Mouse (Mus musculus) testis, postnatal 10 days (tissue): ENCODE results near the gene Nrg3.
"Not testable (repeated sequence)": the region's sequence is repeated elsewhere in the genome, so short reads cannot be mapped to it uniquely, and the experiment has no call there.

Source experiments
- DNase-seq: peaks from one replicate; pipeline ENCODE4 v3.0.0; 2021; ENCODE audit warnings: low spot score

Nrg3 gene

GRCm38 (mm10) chr14:38616969-38617368 lies 855.9 kb downstream of the Nrg3 start:
- DNase-seq = no peak

GRCm38 (mm10) chr14:38597735-38598134 lies 875.2 kb downstream of the Nrg3 start:
- DNase-seq = no peak

GRCm38 (mm10) chr14:38594297-38594696 lies 878.6 kb downstream of the Nrg3 start:
- DNase-seq = no peak

GRCm38 (mm10) chr14:38576796-38577195 lies 896.1 kb downstream of the Nrg3 start:
- DNase-seq = no peak

- no peak for DNase-seq
Observed at GRCm38 (mm10) chr14:38568184-38568583, 904.7 kb downstream of the Nrg3 start.

GRCm38 (mm10) chr14:38566182-38566581 lies 906.7 kb downstream of the Nrg3 start:
- no peak for DNase-seq

- no peak for DNase-seq
Observed at GRCm38 (mm10) chr14:38554636-38555035, 918.3 kb downstream of the Nrg3 start.

- no peak for DNase-seq
Observed at GRCm38 (mm10) chr14:38547257-38547656, 925.6 kb downstream of the Nrg3 start.

GRCm38 (mm10) chr14:38535181-38535580 lies 937.7 kb downstream of the Nrg3 start:
- DNase-seq = no peak

- DNase-seq = no peak
Observed at GRCm38 (mm10) chr14:38533495-38533894, 939.4 kb downstream of the Nrg3 start.

- DNase-seq = no peak
Observed at GRCm38 (mm10) chr14:38516232-38516631, 956.7 kb downstream of the Nrg3 start.

- DNase-seq = no peak
Observed at GRCm38 (mm10) chr14:38509016-38509415, 963.9 kb downstream of the Nrg3 start.

GRCm38 (mm10) chr14:38494970-38495369 lies 977.9 kb downstream of the Nrg3 start:
- no peak for DNase-seq

- DNase-seq = no peak
Observed at GRCm38 (mm10) chr14:38447086-38447485, 1025.8 kb downstream of the Nrg3 start.

- DNase-seq = no peak
Observed at GRCm38 (mm10) chr14:38444788-38445187, 1028.1 kb downstream of the Nrg3 start.

- DNase-seq = no peak
Observed at GRCm38 (mm10) chr14:38433793-38434589, 1038.9 kb downstream of the Nrg3 start.

GRCm38 (mm10) chr14:38374660-38375059 lies 1098.2 kb downstream of the Nrg3 start:
- no peak for DNase-seq

GRCm38 (mm10) chr14:38340967-38341366 lies 1131.9 kb downstream of the Nrg3 start:
- DNase-seq = no peak

GRCm38 (mm10) chr14:38322841-38323240 lies 1150.0 kb downstream of the Nrg3 start:
- not testable (repeated sequence) for DNase-seq

GRCm38 (mm10) chr14:38320619-38321340 lies 1152.1 kb downstream of the Nrg3 start:
- no peak for DNase-seq
